Mouse (Mus musculus) right cerebral cortex, postnatal 36 days (tissue): ENCODE results near the gene Hspa4l.

Source experiments
- DNase-seq, 2 experiments: peaks; one replicate each; pipeline ENCODE4 v3.0.0; 2022; ENCODE audit warnings: low spot score in 2 of 2, mixed read lengths in 1 of 2

The Hspa4l gene

DNA sequence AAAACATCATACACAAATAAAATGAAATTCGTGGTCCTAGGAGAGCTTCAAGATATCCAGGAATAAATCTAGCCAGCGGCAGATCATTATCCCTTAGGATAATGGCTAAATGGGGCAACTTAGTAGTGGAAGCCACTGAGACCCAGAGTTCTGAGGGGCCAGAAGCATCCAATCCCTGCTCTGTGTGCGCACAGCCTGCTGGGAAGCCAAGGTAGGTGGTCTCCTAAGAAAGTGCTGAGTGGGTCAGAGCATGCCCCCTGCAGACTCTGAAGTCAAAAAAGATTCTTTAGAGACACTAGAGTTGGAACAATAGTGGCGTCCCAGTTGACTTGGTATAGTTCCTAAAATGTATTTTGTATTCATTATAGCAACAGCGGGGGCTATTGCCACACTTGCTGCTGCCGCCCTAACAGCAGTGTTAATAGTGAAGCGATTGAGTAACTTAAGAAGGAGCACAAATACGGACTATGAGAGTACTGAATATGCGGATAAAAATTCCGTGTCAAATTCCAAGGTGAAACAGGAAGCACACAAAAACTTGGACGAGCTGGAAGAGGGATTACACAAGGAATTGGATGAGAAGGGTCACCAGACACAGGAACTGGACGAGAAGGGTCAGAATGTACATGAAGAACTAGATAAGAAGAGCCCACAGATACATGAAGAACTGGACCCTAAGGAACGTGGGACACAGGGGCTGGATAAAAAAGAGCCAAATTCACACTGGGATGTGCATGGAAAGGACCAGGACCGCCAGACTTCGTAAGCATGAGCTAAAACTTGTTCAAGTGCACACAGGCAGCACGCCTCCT is at the start of gene Hspa4l:
Gene Hspa4l (plus strand): TSS at position 472 of the 812 bp plus-strand sequence.
- no peak for DNase-seq

DNA sequence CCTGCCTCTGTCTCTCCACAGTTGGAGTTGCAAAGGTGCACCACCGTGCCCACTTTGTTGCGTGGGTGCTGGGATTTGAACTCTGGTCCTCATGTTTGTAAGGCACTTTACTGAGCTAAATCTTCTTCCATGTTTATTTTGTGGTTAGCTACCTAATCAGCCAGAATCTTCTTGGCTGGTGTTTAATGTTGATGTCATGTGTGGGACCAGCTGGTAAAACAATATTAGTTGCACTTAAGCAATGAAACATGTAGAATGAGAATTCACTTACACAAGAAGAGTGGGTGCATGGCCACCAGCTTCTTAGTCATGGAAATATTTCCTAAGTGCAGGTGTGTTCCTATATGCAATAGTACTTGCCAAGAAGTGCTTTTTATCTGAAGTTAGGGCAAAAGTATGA is 49.1 kb upstream of the Hspa4l start:
- no peak for DNase-seq

DNA sequence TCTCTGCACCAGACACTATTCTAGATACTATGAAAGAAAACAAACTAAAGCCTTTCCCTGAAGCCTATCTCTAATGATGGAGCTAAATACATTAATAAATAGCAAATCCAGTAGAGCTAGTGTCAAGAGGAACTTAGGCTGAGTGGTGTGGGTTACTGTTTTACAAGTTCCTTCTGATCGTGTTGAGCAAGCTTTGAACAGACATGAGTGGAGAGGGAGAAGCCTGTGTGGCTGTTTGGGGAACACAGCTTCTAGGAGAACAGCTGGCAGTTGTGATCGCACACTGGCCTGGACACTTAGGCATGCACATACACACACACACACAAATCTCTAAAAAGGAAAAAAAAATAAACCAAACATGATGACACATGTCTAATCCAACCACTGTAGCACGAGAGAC is 45.5 kb upstream of the Hspa4l start:
- DNase-seq = no peak

DNA sequence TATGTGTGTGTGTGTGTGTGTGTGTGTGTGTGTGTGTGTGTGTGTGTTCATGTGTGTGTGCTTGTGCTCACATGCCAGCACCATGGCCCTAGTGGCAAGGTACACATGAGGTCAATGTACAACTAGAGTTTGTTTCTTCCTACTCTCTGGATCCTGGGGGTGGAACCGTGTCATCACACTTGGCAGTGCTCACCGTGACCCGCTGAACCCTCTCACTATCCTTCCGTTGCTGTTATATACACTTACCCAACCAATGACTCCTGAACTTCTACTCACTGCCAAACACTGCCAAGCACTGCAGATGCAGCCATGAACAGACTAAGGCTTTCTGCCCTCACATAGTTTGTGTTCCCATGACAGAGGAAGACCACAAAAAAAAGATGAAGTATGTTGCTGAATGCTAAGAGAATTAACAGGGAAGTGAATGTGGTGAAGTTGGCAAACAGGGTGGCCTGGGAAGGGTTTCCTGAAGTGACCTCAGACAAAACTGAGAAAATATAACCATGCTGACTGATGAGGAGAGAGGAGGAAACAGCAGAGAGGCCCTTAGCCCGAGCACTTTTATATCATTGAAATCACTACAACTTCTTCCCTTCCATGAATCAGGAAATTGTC is 39.4 kb upstream of the Hspa4l start:
- no peak for DNase-seq

DNA sequence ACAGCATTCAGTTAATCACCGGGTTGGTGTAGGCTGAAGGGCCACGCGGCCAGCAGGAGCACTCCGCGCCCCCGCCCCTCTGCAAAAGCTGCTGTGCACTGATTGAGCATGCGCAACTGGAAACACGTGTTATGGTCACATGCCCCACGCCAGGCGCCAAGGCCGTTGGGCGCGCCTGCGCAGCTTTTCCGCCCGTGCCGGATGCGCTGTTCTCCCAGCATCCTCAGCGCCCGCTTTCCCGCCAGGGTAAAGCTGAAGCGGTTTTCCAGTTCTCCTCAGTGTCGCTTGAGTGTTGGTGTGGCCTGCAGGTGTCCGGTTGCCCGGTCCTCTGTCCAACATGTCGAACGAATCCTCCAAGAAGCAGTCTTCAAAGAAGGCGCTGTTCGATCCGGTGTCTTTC is 35.6 kb upstream of the Hspa4l start, which contains the start of gene Slc25a31:
Gene Slc25a31 (plus strand): TSS at position 201 of the 400 bp plus-strand sequence.
- no peak for DNase-seq

DNA sequence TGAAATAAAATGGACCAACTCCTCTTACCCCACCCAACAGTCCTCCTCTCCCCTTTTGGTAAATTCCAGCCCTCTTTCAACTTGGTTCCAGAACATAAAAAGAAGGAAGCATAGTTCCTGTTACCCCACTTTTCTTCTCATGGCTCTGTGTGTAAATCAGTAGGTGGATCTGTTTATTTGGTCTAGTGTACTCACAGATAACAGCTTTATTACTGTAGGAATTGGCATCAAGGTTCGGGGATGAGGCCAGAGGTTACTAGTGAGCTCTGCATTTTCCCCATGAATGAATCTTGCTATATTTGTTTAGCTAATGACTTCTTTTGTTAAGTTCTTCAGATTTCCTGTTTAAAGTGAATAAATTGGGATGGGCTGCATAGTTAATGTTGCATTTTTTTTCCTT is 28.2 kb upstream of the Hspa4l start:
- DNase-seq = no peak

DNA sequence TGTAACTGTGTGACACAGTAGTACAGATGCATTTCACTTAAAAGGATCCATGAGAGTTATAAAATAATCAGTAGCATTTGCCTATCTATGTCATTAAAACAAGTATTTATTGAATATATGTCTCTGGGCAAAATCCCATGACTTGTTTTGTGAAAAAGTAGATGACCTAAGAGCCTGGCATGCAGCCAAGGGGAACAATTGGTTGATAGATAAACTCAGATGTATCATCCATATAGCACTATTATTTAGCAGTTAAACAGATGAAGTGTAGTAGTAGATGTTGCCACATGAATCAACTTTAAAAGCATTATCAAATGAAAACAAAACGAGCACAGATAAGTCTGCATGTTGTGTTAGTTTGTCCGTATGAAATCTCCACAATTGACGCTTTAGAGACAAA is 25.3 kb upstream of the Hspa4l start:
- no peak for DNase-seq

DNA sequence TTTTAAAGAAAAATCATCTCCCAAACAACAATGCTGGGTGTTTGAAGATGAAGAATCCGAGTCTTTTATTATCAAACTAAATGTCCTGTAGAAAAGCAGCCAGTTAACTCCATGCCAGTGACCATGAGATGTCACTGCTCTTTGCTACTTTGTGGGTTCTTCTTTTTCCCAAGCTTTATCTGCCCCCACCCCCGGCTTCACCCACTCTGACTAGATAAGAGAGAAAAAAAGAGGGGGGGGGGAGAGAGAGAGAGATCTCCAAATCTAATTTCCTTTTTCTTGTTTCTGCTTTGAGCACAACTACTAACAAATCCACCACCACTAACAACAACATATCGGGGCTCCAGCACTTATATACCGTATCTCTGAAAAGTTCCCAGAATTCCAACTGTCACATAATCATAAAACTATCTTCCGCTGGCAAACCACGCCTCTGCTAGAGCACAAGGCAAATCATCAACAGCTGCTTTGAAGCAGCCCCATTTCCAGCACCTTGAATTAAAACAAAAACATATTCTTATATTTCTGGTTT is 5.8 kb upstream of the Hspa4l start:
- DNase-seq = no peak

DNA sequence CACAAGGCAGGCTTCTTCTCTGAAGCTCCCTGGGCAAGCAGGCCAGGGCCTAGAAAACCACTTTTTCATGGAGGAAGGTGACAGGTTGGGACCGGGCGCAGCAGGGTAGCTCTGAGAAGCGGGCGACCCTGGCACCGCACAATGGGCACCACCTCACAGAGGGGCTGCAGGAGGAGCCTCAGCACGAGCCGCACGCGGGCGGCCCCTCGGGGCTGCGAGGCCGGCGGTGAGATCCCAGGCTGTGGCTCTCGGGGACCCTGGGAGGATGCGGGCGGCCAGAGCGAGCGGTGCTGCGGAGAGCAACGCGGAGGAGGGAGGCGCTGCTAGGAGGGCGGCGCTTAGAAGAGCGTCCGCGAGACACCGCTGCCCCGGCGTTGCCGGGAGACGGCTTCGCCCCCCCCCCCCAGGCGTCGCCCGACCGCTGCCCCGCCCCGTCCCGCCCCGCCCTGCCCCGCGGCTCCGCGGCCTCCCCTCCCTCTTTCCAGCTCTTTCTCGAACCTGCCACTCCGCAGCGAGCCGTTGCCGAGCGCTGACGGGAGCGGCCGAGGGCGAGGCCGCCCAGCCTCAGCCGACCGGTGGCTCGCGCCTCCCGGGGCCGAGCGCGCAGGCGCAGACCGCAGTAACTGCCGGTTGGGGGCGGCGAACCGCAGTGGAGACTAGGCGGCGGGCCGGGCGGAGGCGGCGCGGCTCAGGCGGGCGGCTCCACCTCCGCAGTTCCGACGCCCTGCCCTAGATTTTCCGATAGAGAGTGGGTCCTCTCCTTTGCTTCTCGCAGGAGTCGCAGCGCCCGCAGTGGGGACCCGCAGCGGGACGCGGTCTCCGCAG is 753 bp downstream of the Hspa4l start:
- DNase-seq = peak; percentile 85 to 87

DNA sequence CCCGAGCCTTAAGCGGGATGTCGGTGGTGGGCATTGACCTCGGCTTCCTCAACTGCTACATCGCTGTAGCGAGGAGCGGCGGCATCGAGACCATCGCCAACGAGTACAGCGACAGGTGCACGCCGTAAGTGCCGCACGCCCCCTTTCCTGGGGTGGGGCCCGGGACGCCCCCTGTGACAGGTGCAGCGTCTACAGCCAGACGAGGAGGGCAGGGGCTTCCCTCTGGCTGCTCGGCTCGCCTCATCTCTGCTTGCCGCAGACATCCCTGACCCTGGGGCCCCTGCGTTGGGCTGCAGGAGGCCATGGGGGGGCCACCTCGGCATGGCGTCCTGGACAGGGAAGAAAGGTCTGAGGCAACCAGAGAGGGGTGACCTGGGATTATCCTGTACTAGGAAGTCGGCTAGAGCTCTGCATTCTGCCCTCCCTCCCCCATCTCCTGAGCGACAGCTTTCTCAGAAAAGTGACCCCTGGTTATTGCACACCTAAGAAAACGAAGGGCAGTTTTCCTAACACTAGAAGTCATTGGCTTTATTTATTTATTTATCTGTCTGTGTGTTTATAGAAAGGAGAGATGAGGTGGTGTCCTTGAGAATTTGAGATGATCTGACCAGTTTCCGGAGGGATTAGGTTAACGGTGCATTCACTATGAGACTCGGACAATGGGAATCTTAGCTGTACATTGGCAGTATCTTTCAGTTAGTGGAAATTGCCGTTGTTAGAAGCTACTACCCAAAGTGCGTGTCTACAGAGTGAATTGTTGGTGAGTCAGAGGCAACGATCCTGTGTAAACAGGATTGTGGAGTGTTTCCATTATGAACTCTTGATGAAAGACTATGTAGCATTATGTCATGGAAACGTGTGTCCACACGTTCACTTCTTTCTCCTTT is 1.6 kb downstream of the Hspa4l start:
- no peak for DNase-seq

DNA sequence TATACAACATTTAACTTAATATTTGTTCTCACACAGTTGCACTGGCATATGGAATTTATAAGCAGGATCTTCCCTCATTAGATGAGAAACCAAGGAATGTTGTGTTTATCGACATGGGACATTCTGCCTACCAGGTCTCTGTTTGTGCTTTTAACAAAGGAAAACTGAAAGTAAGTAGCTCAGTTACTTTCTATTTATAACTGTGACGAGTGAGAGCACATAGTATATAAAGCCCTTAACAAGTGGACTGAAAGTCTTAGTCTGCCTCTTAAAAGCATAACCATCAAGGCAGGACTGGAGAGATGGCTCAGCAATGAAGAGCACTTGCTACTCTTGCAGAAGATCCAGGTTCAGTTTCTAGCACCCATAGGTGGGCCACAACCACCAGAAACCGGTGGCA is 16.5 kb downstream of the Hspa4l start:
- DNase-seq = no peak

DNA sequence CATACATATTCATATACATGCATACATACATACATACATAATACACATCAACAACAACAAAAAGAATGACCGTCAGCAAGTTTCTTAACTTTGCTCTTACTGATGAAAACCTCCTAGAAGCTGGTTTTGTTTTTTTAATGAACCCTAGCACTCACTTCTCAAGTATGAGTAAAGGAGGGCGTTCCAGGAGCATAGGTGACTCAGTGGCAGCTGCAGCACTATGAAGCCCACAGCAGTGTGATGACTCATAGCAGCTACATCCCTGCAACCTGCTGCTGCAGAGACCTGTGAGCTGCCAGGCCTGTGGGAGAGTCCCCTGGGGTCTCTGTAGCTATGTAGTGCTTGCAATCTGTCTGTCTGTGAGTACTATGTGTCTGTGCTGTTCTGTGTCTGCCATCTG is 17.0 kb downstream of the Hspa4l start:
- no peak for DNase-seq

DNA sequence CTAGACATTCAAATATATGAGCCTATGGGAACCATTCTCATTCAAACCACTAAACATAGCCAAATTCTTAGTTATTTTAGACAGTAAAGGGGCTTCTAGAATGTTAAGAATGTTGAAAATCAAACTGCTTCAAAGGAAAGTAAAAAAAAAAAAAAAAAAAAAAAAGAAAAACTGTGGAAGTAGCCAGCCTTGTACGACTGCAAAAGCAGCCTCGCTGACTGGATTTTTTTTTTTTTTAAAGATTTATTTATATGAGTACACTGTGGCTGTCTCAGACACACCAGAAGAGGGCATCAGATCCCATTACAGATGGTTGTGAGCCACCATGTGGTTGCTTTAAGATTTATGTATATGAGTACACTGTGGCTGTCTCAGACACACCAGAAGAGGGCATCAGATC is 49.5 kb downstream of the Hspa4l start:
- no peak for DNase-seq

DNA sequence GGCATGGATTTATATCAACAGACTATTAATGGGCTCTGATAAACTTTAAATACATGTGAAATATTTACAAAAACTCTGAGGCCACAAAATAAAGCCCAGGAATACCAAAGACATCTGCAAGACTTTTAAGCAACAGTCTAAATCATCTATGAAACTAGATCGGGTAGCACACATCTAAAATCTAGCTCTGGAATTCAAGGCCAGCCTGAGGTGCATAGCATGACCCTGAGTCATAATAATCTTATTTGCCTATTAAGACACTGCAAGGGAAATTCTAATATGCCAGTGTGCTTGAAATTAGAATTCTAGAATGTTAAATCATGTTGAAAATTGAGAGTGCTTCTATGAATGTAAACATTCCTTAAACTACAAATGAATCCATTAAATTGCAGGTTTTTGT is 53.8 kb downstream of the Hspa4l start:
- DNase-seq = no peak

DNA sequence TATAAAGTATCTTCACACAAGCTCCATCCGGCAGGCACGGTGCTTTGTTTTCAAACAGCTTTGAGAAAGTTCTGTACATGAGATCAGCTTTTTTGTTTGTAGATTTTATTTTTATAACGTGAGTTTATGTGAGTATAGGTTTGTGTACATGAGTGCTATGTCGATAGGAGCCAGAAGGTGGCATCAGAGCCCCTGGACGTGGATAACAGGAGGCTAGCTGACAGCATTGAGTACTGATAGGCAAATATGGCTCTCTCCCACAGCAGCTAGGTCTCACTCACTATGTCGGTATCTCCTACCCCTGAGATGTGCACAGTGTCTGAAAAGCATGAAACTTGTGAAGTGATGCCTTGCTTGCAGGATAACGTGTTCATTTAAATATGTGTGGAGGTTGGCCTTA is 54.2 kb downstream of the Hspa4l start:
- DNase-seq = peak in 1 of 2 experiments; percentile 25

DNA sequence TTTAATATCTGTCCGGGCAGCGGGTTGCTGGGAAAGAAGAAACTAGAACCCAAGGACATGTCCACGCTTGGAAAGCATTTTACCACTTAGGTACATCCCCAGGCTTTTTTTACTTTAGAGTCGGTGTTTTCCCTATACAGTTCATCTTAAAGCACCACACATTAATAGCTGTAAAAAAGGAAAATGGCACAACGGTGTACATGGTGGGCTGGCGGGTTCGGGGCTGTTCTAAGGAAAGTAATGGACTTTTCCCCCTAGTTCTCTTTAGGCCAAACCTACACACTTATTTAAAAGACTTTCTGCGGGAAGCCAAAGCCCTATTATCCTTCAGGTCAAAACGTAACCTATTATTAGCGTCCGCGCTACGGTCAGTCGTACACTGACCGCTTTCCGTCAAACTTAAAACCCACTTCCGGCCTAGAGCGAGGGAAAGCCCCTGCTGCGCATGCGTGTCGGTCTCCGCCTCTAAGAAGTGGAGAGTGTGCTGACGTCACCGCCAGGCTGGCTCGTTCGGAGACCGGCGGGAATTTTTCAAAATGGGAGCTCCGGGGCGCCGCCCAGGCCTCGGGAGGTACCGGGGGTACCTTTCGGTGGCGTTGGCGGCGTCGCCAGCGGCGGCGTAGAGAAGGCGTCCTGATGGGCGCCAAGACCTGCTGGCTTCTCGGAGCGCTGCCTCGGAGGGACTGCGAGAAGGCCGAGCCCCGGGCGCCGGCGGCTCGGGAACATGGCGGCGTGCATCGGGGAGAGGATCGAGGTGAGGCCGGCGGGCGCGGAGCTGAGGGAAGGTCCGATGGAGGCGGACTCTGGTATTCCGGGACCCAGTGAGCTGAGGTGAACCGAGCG is 55.5 kb downstream of the Hspa4l start, which contains the start of gene Plk4:
Gene Plk4 (plus strand): TSS at position 490 of the 843 bp plus-strand sequence.
- DNase-seq = peak; percentile 91 to 94

DNA sequence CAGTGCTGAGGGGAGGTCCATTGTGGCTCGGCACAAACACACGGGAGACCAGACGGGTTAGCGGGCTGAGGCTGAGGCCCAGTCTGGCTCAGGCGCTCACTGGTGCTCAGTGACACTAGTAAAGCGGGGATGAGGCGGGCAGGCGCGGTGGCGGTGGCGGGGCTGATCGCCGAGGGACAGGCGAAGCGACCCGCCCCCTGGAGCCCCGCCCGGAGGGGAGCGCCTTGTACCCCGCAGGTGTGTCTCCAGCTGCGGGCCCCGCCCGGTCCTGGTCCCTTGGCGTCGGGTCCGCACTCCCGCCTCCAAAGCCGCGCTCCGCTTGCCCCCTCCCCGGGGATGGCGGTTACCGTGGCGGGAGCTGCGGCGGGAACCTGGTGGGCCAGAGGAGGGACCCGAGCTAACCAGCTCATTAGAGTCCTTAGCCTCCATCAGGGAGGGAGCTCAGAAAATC is 56.1 kb downstream of the Hspa4l start:
- peak; percentile 10 to 18 for DNase-seq

DNA sequence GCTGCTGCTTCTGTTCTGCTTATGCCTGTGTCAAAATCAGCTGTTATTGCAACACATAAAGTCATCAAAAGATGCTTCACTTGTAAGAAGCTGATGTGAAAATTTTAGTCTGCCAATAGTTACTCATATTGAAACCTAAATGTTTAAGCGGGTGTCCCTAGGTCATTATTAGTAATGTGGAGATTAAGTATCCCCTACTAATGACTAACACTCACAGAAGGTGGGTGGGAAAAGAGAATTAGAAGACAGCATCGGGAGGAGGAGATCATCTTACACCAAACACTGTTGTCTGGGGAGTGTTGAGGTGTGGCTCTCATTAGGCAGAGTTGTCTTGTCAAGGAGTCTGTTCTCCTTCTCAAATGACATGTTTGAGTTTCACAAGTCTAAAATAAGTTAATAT is 62.6 kb downstream of the Hspa4l start:
- DNase-seq = no peak

DNA sequence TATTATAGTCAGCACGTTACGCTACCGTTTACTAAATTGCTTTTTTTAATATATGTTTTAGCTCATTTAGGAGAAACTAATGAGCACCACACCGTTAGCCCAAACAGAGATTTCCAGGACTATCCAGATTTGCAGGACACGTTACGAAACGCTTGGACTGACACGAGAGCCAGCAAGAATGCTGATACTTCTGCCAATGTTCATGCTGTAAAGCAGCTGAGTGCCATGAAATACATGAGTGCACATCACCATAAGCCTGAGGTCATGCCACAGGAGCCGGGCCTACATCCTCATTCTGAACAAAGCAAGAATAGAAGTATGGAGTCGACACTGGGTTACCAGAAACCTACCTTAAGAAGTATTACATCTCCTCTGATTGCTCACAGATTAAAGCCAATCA is 64.4 kb downstream of the Hspa4l start:
- no peak for DNase-seq

DNA sequence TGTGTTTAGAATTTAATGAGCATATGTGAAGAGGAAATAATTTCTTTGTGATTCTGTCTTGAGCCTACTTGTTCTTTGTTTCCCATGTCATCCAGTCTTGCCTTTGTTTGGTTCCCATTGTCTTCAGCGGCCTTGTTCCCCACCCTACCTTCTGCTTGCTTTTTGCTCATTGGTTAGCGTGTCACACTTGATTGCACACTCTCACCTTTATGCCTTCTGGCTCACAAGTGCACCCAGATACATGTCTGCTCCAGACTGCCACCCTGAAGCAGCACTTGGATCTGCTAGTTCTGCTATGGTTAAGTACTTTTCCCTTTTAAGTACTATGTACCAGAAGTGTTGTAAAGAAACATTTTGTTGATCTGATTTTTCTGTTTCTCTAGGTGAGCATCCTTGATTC is 65.6 kb downstream of the Hspa4l start:
- DNase-seq = no peak
